Mouse (Mus musculus): ENCODE results near the gene Dot1l. TPM values are rescaled to one million over a fixed set of nuclear protein-coding genes. Genes with fewer than 3 reads are reported as not detected.
A peak's percentile ranks its signal among the peaks of the same experiment; 100 is the strongest.

Dot1l gene
- polyA plus RNA-seq, 1 experiment from 2014 or later = 27.3 TPM

GRCm38 (mm10) chr10:80784302-80784701 is 29.3 kb downstream of the Dot1l start:
- no peak overlapping the region for H3K4me3 ChIP-seq (ENCODE audit: low read depth, low read length)
- H3K4me2 ChIP-seq (ENCODE audit: low read depth, low read length) = no peak overlapping the region
- peaks cover 93% of the 10 kb centered on the region for H3K36me3 ChIP-seq (ENCODE audit: control insufficient read depth, insufficient read depth, low read length)
- H3K27ac ChIP-seq (ENCODE audit: low read depth, low read length) = no peak overlapping the region
- no peaks in the 10 kb centered on the region for H3K4me1 ChIP-seq (ENCODE audit: control insufficient read depth, insufficient read depth, low read length)
- WGBS = 100% methylated on average over 2 of the region's 2 CpGs
- ATAC-seq (ENCODE audit: low read depth) = no peak
- H3K27me3 ChIP-seq (ENCODE audit: control insufficient read depth, insufficient read depth, low read length) = no peaks in the 10 kb centered on the region
- no peaks in the 10 kb centered on the region for H3K9me3 ChIP-seq (ENCODE audit: control insufficient read depth, low read length)
- no peak overlapping the region for H3K9ac ChIP-seq (replicated peaks; ENCODE audit: low read depth, low read length)

- WGBS = 79% methylated on average over 12 of the region's 12 CpGs
- no peak overlapping the region for H3K4me2 ChIP-seq (ENCODE audit: low read depth, low read length)
- ATAC-seq (ENCODE audit: low read depth) = no peak
- H3K9ac ChIP-seq (replicated peaks; ENCODE audit: low read depth, low read length) = no peak overlapping the region
- H3K4me3 ChIP-seq (ENCODE audit: low read depth, low read length) = no peak overlapping the region
- no peaks in the 10 kb centered on the region for H3K9me3 ChIP-seq (ENCODE audit: control insufficient read depth, low read length)
- H3K4me1 ChIP-seq (ENCODE audit: control insufficient read depth, insufficient read depth, low read length) = no peaks in the 10 kb centered on the region
- peaks cover 91% of the 10 kb centered on the region for H3K36me3 ChIP-seq (ENCODE audit: control insufficient read depth, insufficient read depth, low read length)
- H3K27ac ChIP-seq (ENCODE audit: low read depth, low read length) = no peak overlapping the region
- H3K27me3 ChIP-seq (ENCODE audit: control insufficient read depth, insufficient read depth, low read length) = no peaks in the 10 kb centered on the region
Observed at GRCm38 (mm10) chr10:80784871-80785270, 29.9 kb downstream of the Dot1l start.

DNA sequence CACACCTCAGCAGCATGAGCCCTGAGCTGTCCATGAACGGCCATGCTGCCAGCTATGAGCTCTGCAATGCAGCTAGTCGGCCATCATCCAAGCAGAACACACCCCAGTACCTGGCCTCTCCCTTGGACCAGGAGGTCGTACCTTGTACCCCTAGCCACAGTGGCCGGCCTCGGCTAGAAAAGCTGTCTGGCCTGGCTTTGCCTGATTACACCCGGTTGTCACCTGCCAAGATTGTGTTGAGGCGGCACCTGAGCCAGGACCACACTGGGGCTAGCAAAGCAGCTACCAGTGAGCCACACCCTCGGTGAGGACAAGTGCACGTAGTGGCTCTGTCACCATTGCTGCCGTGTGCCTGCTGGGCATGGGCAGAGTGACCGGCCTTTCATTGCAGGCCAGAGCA is 31.0 kb downstream of the Dot1l start:
- no peaks in the 10 kb centered on the region for H3K27me3 ChIP-seq (ENCODE audit: control insufficient read depth, insufficient read depth, low read length)
- ATAC-seq (ENCODE audit: low read depth) = no peak
- WGBS = 97% methylated on average over 11 of the region's 11 CpGs
- H3K36me3 ChIP-seq (ENCODE audit: control insufficient read depth, insufficient read depth, low read length) = peaks cover 86% of the 10 kb centered on the region
- H3K9ac ChIP-seq (replicated peaks; ENCODE audit: low read depth, low read length) = no peak overlapping the region
- H3K27ac ChIP-seq (ENCODE audit: low read depth, low read length) = no peak overlapping the region
- no peaks in the 10 kb centered on the region for H3K9me3 ChIP-seq (ENCODE audit: control insufficient read depth, low read length)
- no peaks in the 10 kb centered on the region for H3K4me1 ChIP-seq (ENCODE audit: control insufficient read depth, insufficient read depth, low read length)
- no peak overlapping the region for H3K4me3 ChIP-seq (ENCODE audit: low read depth, low read length)
- H3K4me2 ChIP-seq (ENCODE audit: low read depth, low read length) = no peak overlapping the region

GRCm38 (mm10) chr10:80787517-80787916 is 32.5 kb downstream of the Dot1l start:
- no peak overlapping the region for H3K4me2 ChIP-seq (ENCODE audit: low read depth, low read length)
- H3K4me3 ChIP-seq (ENCODE audit: low read depth, low read length) = no peak overlapping the region
- no peaks in the 10 kb centered on the region for H3K4me1 ChIP-seq (ENCODE audit: control insufficient read depth, insufficient read depth, low read length)
- peaks cover 87% of the 10 kb centered on the region for H3K36me3 ChIP-seq (ENCODE audit: control insufficient read depth, insufficient read depth, low read length)
- ATAC-seq (ENCODE audit: low read depth) = no peak
- no peaks in the 10 kb centered on the region for H3K27me3 ChIP-seq (ENCODE audit: control insufficient read depth, insufficient read depth, low read length)
- H3K9me3 ChIP-seq (ENCODE audit: control insufficient read depth, low read length) = no peaks in the 10 kb centered on the region
- WGBS = 83% methylated on average over 2 of the region's 2 CpGs
- H3K27ac ChIP-seq (ENCODE audit: low read depth, low read length) = no peak overlapping the region
- H3K9ac ChIP-seq (replicated peaks; ENCODE audit: low read depth, low read length) = no peak overlapping the region

DNA sequence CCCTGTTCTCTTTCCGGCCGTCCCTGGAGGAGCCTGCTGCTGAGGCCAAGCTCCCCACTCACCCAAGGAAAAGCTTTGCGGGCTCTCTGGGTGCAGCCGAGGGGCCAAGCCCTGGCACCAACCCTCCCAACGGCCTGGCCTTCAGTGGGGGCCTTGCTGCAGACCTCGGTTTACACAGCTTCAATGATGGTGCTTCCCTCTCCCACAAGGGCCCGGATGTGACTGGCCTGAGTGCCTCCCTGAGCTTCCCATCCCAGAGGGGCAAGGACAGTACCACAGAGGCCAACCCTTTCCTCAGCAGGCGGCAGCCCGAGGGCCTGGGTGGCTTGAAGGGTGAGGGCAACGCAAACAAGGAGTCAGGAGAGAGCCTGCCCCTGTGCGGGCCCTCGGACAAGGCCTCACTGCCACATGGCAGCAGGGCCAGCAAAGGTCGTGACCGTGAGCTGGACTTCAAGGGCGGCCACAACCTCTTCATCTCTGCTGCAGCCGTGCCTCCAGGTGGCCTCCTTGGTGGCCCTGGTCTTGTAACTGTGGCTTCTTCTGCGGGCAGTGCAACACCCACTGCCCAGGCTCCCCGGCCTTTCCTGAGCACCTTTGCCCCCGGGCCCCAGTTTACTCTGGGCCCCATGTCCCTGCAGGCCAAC is 35.9 kb downstream of the Dot1l start:
- ATAC-seq (ENCODE audit: low read depth) = no peak
- Histone ChIP-seq H3K36me3 (ENCODE audit: control insufficient read depth, insufficient read depth, low read length) (peaks cover 82% of the 10 kb centered on the region), H3K9me3 (ENCODE audit: control insufficient read depth, low read length) (no peaks in the 10 kb centered on the region), H3K4me1 (ENCODE audit: control insufficient read depth, insufficient read depth, low read length) (0 out of 2 replicates have a peak, but pooled peaks cover 2% of the 10 kb centered on the region), H3K4me3 (ENCODE audit: low read depth, low read length) (no peak overlapping the region), H3K9ac (replicated peaks; ENCODE audit: low read depth, low read length) (no peak overlapping the region), H3K27ac (ENCODE audit: low read depth, low read length) (no peak overlapping the region), H3K4me2 (ENCODE audit: low read depth, low read length) (no peak overlapping the region), H3K27me3 (ENCODE audit: control insufficient read depth, insufficient read depth, low read length) (no peaks in the 10 kb centered on the region)
- WGBS = 90% methylated on average over 19 of the region's 19 CpGs

GRCm38 (mm10) chr10:80791476-80792174 is 36.6 kb downstream of the Dot1l start:
- H3K4me3 ChIP-seq (ENCODE audit: low read depth, low read length) = no peak overlapping the region
- no peak overlapping the region for H3K9ac ChIP-seq (replicated peaks; ENCODE audit: low read depth, low read length)
- 84% methylated on average over 33 of the region's 33 CpGs for WGBS
- H3K27me3 ChIP-seq (ENCODE audit: control insufficient read depth, insufficient read depth, low read length) = no peaks in the 10 kb centered on the region
- peaks cover 9% of the 10 kb centered on the region for H3K4me1 ChIP-seq (ENCODE audit: control insufficient read depth, insufficient read depth, low read length)
- no peak for ATAC-seq (ENCODE audit: low read depth)
- H3K4me2 ChIP-seq (ENCODE audit: low read depth, low read length) = no peak overlapping the region
- no peaks in the 10 kb centered on the region for H3K9me3 ChIP-seq (ENCODE audit: control insufficient read depth, low read length)
- H3K36me3 ChIP-seq (ENCODE audit: control insufficient read depth, insufficient read depth, low read length) = peaks cover 78% of the 10 kb centered on the region
- no peak overlapping the region for H3K27ac ChIP-seq (ENCODE audit: low read depth, low read length)

GRCm38 (mm10) chr10:80792175-80793032 is 37.4 kb downstream of the Dot1l start:
- 80% methylated on average over 41 of the region's 41 CpGs for WGBS
- Histone ChIP-seq H3K4me2 (ENCODE audit: low read depth, low read length) (no peak overlapping the region), H3K36me3 (ENCODE audit: control insufficient read depth, insufficient read depth, low read length) (peaks cover 72% of the 10 kb centered on the region), H3K9me3 (ENCODE audit: control insufficient read depth, low read length) (no peaks in the 10 kb centered on the region), H3K27me3 (ENCODE audit: control insufficient read depth, insufficient read depth, low read length) (no peaks in the 10 kb centered on the region), H3K27ac (ENCODE audit: low read depth, low read length) (peak overlapping the region; percentile 1; the same call in 1 of the 2 replicates), H3K4me3 (ENCODE audit: low read depth, low read length) (no peak overlapping the region), H3K4me1 (ENCODE audit: control insufficient read depth, insufficient read depth, low read length) (peaks cover 15% of the 10 kb centered on the region), H3K9ac (replicated peaks; ENCODE audit: low read depth, low read length) (no peak overlapping the region)
- no peak for ATAC-seq (ENCODE audit: low read depth)

- WGBS = 94% methylated on average over 13 of the region's 13 CpGs
- no peak for ATAC-seq (ENCODE audit: low read depth)
Observed at GRCm38 (mm10) chr10:80793033-80793784, 38.2 kb downstream of the Dot1l start.

More at GRCm38 (mm10) chr10:80793033-80793784, 38.2 kb downstream of the Dot1l start:
- Histone ChIP-seq H3K4me2 (ENCODE audit: low read depth, low read length) (no peak overlapping the region), H3K27me3 (ENCODE audit: control insufficient read depth, insufficient read depth, low read length) (no peaks in the 10 kb centered on the region), H3K27ac (ENCODE audit: low read depth, low read length) (no peak overlapping the region), H3K4me3 (ENCODE audit: low read depth, low read length) (no peak overlapping the region), H3K4me1 (ENCODE audit: control insufficient read depth, insufficient read depth, low read length) (peaks cover 15% of the 10 kb centered on the region), H3K9ac (replicated peaks; ENCODE audit: low read depth, low read length) (no peak overlapping the region), H3K9me3 (ENCODE audit: control insufficient read depth, low read length) (no peaks in the 10 kb centered on the region), H3K36me3 (ENCODE audit: control insufficient read depth, insufficient read depth, low read length) (peaks cover 64% of the 10 kb centered on the region)
